Mouse (Mus musculus) 3T3-L1 (cell line): ENCODE data around the gene Sprr2d.
A peak's percentile ranks its signal among the peaks of the same experiment; 100 is the strongest.

ENCODE experiments used
- DNase-seq: peaks from one replicate; pipeline ENCODE4 v3.0.0-alpha.2; 2015; ENCODE audit warnings: low read depth, low spot score

The Sprr2d gene

GRCm38 (mm10) chr3:92338840-92339239 lies at the start of gene Sprr2d:
Sprr2d (plus strand) TSS chr3:92339140.
- no peak for DNase-seq

GRCm38 (mm10) chr3:92307406-92307805 lies 31.5 kb upstream of the Sprr2d start:
- peak; percentile 55 for DNase-seq

GRCm38 (mm10) chr3:92316320-92316719 lies 22.6 kb upstream of the Sprr2d start, which contains the start of gene Sprr2b:
Sprr2b (plus strand) TSS chr3:92316620.
- no peak for DNase-seq

GRCm38 (mm10) chr3:92317384-92317783 lies 21.6 kb upstream of the Sprr2d start:
- DNase-seq: no peak

- DNase-seq: no peak
These were observed 2.7 kb upstream of the Sprr2d start for GRCm38 (mm10) chr3:92336278-92336677.

GRCm38 (mm10) chr3:92351843-92352242 lies 12.9 kb downstream of the Sprr2d start, which contains the start of gene Sprr2e:
Sprr2e (plus strand) TSS chr3:92352143.
- DNase-seq: no peak

GRCm38 (mm10) chr3:92361619-92362018 lies 22.7 kb downstream of the Sprr2d start:
- no peak for DNase-seq

GRCm38 (mm10) chr3:92364887-92365286 lies 25.9 kb downstream of the Sprr2d start, which contains the start of gene Sprr2f:
Sprr2f (plus strand) TSS chr3:92365187.
- no peak for DNase-seq

GRCm38 (mm10) chr3:92373613-92374012 lies 34.7 kb downstream of the Sprr2d start:
- no peak for DNase-seq

- DNase-seq: no peak
These were observed 46.4 kb downstream of the Sprr2d start, which contains the start of gene Sprr2h for GRCm38 (mm10) chr3:92385385-92385784. Sprr2h (plus strand) TSS chr3:92385685.
